Mouse (Mus musculus): ENCODE data around the gene Dtymk. TPM values are rescaled to one million over a fixed set of nuclear protein-coding genes. Genes with fewer than 3 reads are reported as not detected.
"Not testable (repeated sequence)": the region's sequence is repeated elsewhere in the genome, so short reads cannot be mapped to it uniquely, and the experiment has no call there.

The Dtymk gene
- polyA plus RNA-seq (2016; fragmentation: Nextera tagmentation; extraction: Ambion mirVana) = 271 and 294 TPM in 2 replicates

DNA sequence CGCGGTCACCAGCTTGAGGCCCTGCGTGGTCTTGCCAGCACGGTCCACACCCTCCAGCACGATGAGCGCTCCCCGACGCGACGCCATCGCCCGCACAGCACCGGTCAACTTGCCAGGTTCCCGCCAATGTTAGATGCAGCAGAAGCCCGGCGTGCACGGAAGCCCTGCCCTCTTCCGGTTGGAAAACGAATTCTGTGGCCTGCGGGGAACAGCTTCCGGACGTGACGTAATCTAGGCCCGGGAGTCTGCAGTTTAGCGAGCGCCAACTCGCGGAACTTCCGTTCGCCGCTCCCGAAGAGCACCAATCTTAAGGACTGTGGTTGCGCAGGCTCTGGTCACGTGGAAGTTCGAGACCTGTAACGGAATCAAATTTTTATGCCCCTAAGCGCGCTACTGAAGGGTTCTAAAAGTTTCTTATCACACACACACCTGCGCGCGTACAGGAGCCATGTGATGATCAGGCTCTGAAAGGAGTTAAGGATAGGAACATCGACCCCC lies at the start of gene Dtymk:
Dtymk (minus strand) TSS at position 194 of the 498 bp plus-strand sequence.
- H3K36me3 ChIP-seq = peaks cover 55% of the 10 kb centered on the region
- WGBS = under 1% methylated on average over 42 of the region's 42 CpGs

DNA sequence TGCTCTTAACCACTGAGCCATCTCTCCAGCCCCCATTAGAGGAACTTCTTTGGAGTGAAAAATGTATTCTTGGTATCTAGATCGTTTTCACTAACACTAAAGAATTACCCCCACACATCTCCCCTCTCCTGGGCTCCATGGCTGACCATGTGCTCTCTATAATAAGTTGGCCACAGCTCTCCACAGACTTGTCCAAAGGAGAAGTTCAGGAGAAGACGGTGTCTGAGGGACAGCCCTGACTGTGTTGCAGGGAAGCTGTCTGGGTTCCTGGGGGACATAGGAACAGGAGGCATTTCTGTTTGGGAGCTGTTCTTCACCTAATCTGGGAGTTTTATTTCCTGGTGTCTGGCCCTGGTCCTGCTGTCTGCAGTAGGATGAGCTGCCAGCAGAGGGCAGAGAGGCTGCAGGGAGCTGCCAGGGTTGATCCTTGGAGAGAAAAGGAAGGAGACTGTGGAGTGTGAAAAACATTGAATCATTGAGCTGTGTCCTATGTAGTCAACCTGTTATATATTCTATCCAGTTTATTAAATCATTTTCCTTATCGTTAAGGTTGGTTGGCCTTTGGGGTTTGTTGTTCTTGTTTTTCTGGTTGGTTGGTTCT lies 44.1 kb upstream of the Dtymk start:
- not testable (repeated sequence) for H3K27me3 ChIP-seq (ENCODE audit: low read depth, poor library complexity, severe bottlenecking); H3K4me1 ChIP-seq

More for the DNA sequence above, at the start of gene Dtymk:
- Histone ChIP-seq H3K4me3 (peak within 1 kb of the TSS; percentile 86), H3K27me3 (ENCODE audit: low read depth, poor library complexity, severe bottlenecking) (no peaks in the 10 kb centered on the region), H3K27ac (replicated peaks) (peak within 1 kb of the TSS; percentile 92), H3K9me3 (replicated peaks) (no peaks in the 10 kb centered on the region), H3K4me1 (peaks cover 44% of the 10 kb centered on the region)
- DNase-seq (ENCODE audit: low spot score) = peak; percentile 96

DNA sequence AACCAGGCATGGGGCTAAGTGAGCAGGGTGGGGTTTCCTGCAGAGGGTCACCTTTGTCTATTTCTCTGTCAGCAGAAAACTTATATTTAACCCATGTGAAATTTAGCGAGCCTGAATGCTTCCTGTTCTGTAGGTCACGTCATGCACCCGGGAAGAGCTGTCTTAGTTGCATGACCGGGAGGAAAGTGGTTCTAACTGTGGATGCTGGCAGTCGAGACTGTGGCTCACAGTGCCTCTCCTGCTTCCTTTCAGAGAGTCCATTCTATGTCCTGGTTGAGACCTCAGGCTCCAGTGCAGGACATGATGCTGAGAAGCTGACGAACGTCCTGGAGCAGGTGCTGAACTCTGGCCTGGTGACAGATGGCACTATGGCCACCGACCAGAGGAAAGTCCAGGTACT lies 36.8 kb upstream of the Dtymk start:
- WGBS = 89% methylated on average over 8 of the region's 8 CpGs
- H3K4me3 ChIP-seq; H3K27ac ChIP-seq (replicated peaks); H3K4me1 ChIP-seq; H3K9me3 ChIP-seq (replicated peaks); H3K27me3 ChIP-seq (ENCODE audit: low read depth, poor library complexity, severe bottlenecking); DNase-seq (ENCODE audit: low spot score): not testable (repeated sequence)
- peaks cover 35% of the 10 kb centered on the region for H3K36me3 ChIP-seq

More for the DNA sequence above, 44.1 kb upstream of the Dtymk start:
- not testable (repeated sequence) for H3K4me3 ChIP-seq; H3K27ac ChIP-seq (replicated peaks); H3K36me3 ChIP-seq; DNase-seq (ENCODE audit: low spot score); H3K9me3 ChIP-seq (replicated peaks)
- 70% methylated on average over 1 of the region's 3 CpGs for WGBS

DNA sequence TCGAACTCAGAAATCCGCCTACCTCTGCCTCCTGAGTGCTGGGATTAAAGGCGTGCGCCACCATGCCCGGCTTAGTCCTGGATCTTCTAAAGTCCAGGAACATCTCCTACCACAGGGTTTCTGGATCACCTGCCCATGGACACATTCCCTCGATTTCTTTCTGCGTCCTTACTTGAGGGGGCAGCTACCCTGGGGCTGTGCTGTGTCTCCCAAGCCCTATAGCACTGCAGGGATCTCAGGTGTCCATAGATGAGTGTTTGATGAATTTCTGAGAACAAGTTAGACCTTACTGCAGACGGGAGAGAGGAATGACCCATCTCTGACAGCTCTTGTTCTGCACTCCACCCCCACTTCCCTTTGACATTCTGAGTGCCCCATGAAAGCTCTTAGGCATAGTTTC lies 35.6 kb upstream of the Dtymk start:
- Histone ChIP-seq H3K4me1 (no peaks in the 10 kb centered on the region), H3K27me3 (ENCODE audit: low read depth, poor library complexity, severe bottlenecking) (no peaks in the 10 kb centered on the region), H3K4me3 (no peak overlapping the region), H3K27ac (replicated peaks) (no peak overlapping the region), H3K9me3 (replicated peaks) (no peaks in the 10 kb centered on the region), H3K36me3 (peaks cover 35% of the 10 kb centered on the region)
- 96% methylated on average over 8 of the region's 8 CpGs for WGBS
- no peak for DNase-seq (ENCODE audit: low spot score)

DNA sequence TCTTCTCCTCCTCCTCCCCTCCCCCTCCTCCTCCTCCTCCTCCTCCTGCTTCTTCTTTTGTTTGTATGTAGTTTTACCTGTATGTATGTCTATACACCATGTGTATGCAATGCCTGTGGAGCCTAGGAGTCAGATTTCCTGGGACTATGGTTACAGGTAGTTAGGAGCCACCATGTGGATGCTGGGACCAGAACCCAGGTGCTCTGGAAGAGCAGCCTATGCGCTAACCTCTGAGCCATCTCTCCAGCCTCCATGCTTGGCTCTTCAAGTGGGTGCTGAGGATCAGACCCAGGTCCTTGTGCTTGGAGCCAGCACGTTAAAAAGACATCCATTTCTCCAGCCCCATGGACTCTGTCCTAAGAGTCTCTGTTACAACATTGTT lies 34.8 kb upstream of the Dtymk start:
- H3K9me3 ChIP-seq (replicated peaks) = no peaks in the 10 kb centered on the region
- H3K4me3 ChIP-seq = no peak overlapping the region
- H3K27me3 ChIP-seq (ENCODE audit: low read depth, poor library complexity, severe bottlenecking) = no peaks in the 10 kb centered on the region
- peaks cover 35% of the 10 kb centered on the region for H3K36me3 ChIP-seq
- WGBS = 94% methylated on average over 2 of the region's 2 CpGs
- no peak overlapping the region for H3K27ac ChIP-seq (replicated peaks)
- DNase-seq (ENCODE audit: low spot score) = no peak
- no peaks in the 10 kb centered on the region for H3K4me1 ChIP-seq

DNA sequence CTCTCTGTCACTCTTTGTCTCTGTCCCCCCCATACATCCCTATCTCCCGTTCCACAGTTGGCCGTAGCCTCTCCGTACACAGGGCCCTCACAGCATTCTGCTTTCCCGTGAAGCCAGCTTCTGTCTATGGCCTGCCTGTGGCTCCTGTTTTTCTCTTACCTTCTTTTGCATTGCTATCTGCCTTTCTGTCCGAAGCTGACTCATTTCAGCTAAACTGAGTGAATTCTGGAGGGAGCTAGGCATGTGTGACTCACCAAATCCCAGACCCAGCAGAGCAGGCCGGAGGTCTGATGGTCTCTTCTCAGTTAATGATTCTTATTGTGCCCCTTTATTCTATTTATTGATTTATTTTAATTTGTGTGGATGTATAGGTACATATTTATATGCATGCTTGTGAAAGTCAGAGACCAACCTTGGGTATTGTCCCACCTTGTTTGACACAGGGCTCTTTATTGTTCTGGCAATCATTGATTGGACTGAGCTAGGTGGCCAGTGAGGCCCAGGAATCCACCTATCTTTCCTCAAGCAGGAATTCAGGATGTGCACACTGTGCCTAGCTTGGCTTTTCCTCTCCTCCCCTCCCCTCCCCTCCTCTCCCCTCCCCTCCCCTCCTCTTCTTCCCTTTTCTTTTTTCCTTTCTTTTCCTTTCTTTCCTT lies 34.3 kb upstream of the Dtymk start:
- no peak overlapping the region for H3K4me3 ChIP-seq
- no peak overlapping the region for H3K27ac ChIP-seq (replicated peaks)
- no peak for DNase-seq (ENCODE audit: low spot score)
- peaks cover 35% of the 10 kb centered on the region for H3K36me3 ChIP-seq
- H3K9me3 ChIP-seq (replicated peaks) = no peaks in the 10 kb centered on the region
- no peaks in the 10 kb centered on the region for H3K4me1 ChIP-seq
- 93% methylated on average over 6 of the region's 6 CpGs for WGBS
- H3K27me3 ChIP-seq (ENCODE audit: low read depth, poor library complexity, severe bottlenecking) = no peaks in the 10 kb centered on the region

DNA sequence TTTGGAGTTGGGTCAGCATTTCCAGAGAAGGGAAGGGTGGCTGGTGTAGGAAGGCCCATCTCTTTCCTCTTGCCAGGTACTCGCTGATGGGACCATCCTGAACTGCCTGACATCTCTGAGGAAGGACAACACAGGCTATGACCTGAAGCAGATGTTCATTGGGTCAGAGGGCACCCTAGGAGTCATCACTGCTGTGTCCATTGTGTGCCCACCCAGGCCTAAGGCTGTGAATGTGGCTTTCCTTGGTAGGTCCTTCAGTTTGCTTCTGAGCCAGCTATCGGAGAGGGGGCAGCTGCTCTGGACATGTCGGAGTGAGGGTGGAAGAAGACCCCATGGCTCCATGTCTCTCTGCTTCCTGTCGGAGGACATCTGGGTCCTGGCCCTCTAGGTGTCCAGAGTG lies 33.5 kb upstream of the Dtymk start:
- no peaks in the 10 kb centered on the region for H3K4me1 ChIP-seq
- peaks cover 35% of the 10 kb centered on the region for H3K36me3 ChIP-seq
- WGBS = 93% methylated on average over 4 of the region's 4 CpGs
- no peaks in the 10 kb centered on the region for H3K27me3 ChIP-seq (ENCODE audit: low read depth, poor library complexity, severe bottlenecking)
- DNase-seq (ENCODE audit: low spot score) = no peak
- H3K4me3 ChIP-seq = no peak overlapping the region
- H3K27ac ChIP-seq (replicated peaks) = no peak overlapping the region
- H3K9me3 ChIP-seq (replicated peaks) = no peaks in the 10 kb centered on the region

DNA sequence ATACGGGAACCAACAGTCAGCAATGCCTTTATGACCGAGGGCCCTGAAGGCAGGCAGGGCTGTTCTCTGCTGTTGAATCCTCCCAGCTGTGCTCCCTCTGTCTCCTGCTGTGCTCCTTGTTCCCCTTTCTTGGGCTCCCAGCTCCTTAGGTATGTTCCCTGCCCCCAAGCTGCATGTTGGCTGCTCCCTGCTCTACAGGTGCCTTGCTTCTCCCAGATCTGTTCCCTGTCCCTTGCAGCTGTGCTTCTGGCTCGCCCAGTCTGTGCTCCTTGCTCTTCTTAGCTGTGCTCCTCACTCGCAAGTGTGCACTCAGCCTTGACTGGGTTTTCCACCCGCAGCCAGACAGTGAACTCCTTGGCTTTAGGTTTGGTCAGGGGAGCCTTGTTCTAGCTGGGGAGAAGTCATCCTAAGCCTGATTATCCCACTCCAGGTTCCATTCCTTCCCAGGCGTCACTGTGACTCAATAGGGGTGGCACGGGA lies 33.0 kb upstream of the Dtymk start:
- Histone ChIP-seq H3K4me1 (no peaks in the 10 kb centered on the region), H3K27ac (replicated peaks) (no peak overlapping the region), H3K9me3 (replicated peaks) (no peaks in the 10 kb centered on the region), H3K4me3 (no peak overlapping the region), H3K27me3 (ENCODE audit: low read depth, poor library complexity, severe bottlenecking) (no peaks in the 10 kb centered on the region), H3K36me3 (peaks cover 37% of the 10 kb centered on the region)
- DNase-seq (ENCODE audit: low spot score) = no peak
- 83% methylated on average over 7 of the region's 7 CpGs for WGBS

DNA sequence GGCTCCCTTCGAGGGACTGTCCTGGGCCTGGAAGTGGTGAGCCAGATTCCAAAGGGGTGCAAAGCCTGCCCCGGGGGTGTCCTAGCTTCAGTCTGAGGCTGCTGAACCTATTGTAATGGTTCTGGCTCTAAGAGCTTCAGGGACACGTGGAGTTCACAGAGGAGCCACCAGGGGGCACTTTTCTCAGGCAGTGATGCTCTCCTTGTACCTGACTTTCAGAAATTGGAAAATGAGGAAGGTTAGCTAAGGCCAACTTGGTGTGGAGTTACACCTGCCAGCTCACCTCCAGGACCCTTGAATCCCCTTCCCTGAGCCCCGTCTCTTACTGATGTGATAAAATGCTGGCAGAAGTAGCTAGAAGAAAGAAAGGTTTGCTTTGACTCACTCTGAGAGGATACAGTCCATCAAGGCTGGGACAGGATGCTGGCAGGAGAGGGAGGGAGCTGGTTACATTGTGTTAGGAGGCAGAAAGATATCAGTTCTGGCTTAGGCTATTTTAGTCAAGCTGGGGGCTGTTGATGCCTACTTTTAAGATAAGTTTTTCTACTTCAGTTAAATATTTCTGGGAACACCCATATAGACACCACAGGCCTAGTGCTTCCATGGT lies 31.1 kb upstream of the Dtymk start:
- 65% methylated on average over 4 of the region's 4 CpGs for WGBS
- not testable (repeated sequence) for DNase-seq (ENCODE audit: low spot score)

DNA sequence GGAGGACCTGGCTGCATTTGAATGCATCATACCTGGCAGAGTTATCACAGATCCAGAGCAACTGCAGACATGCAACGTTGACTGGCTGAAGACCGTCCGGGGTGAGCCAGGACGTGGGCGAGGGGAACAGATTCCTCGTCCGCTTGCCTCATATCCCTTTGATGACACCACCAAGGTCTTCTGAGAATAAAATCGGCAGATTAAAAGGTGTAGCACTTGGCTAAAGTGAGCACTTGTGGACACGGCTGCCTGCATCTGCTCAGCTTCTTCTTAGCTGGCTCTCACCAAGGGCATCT lies 24.8 kb upstream of the Dtymk start:
- H3K27me3 ChIP-seq (ENCODE audit: low read depth, poor library complexity, severe bottlenecking) = no peaks in the 10 kb centered on the region
- H3K4me1 ChIP-seq = peaks cover 20% of the 10 kb centered on the region
- no peaks in the 10 kb centered on the region for H3K9me3 ChIP-seq (replicated peaks)
- H3K4me3 ChIP-seq = peak overlapping the region; percentile 68
- DNase-seq (ENCODE audit: low spot score) = no peak
- H3K27ac ChIP-seq (replicated peaks) = peak overlapping the region; percentile 89
- WGBS = 96% methylated on average over 9 of the region's 9 CpGs
- H3K36me3 ChIP-seq = peaks cover 7% of the 10 kb centered on the region

More for the DNA sequence above, 31.1 kb upstream of the Dtymk start:
- H3K27ac ChIP-seq (replicated peaks); H3K9me3 ChIP-seq (replicated peaks); H3K4me1 ChIP-seq; H3K4me3 ChIP-seq; H3K27me3 ChIP-seq (ENCODE audit: low read depth, poor library complexity, severe bottlenecking): not testable (repeated sequence)
- peaks cover 34% of the 10 kb centered on the region for H3K36me3 ChIP-seq

DNA sequence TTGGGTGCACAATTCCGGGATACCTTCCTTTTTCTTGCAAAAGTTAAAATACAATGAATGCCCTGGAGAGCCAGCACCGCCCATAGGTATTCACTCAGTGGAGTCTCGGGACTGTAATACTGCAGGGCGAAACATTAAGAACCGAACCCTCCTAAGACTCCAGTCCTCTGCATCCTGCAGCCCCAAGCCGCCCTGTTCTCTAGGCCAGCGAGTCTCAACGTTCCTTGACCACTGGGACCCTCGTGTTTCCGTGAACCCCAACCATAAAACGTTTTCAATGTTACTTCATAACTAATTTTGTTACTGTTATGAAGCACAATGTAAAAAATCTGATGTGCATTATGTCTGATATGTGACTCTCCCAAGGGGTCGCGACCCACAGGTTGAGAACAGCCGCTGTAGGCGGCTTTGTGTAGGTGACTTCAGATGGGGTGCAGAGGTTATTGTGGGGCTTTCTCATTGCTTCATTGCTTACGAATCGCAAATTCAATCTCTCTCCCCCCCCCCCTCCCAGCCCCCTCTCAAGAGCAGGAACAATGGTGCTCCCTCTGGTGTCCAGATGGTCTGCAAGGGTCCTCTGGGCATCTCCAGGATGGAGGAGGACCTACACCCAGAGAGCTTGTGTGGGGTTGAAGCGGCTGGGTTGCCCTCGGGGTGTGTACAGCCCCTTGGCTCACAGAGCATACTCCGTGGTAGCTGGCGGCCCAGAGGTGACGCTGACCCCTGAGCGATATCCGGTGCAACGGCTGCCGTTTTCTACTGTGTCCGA lies 24.2 kb upstream of the Dtymk start:
- peak; percentile 31 for DNase-seq (ENCODE audit: low spot score)
- WGBS = 47% methylated on average over 27 of the region's 27 CpGs
- peak overlapping the region; percentile 68 for H3K4me3 ChIP-seq
- no peaks in the 10 kb centered on the region for H3K27me3 ChIP-seq (ENCODE audit: low read depth, poor library complexity, severe bottlenecking)
- H3K9me3 ChIP-seq (replicated peaks) = no peaks in the 10 kb centered on the region
- H3K4me1 ChIP-seq = peaks cover 20% of the 10 kb centered on the region
- peaks cover 12% of the 10 kb centered on the region for H3K36me3 ChIP-seq
- peak overlapping the region; percentile 89 for H3K27ac ChIP-seq (replicated peaks)

DNA sequence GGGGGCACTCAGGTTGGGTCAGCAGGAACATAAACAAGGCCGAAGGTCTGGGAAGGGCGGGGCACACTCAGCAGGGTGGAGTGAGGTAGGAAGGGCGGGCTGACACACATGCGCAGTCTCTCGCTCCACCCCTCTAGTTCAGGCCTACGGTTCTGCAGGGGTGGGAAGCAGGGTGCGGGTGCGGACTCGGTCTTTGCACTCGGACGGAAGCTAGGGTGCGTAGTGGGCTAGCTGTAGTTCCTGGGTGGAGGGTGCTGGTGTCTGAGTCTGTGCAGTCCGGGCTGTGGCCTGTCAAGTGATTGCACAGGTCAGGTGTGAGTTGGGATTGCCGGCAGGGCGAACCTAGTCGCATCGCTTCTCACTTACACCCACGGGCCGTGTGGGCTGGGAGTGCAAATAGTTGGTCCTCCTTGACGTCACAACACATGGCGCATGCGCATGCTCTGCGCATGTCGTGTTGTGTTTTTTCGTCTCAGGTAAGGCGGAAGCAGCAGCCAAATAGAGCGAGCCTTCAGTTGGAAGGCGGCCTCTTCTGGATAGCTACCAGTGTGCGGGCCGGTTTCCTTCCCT lies 23.5 kb upstream of the Dtymk start:
- Histone ChIP-seq H3K4me3 (peak overlapping the region; percentile 68), H3K27ac (replicated peaks) (peak overlapping the region; percentile 89), H3K9me3 (replicated peaks) (no peaks in the 10 kb centered on the region), H3K27me3 (ENCODE audit: low read depth, poor library complexity, severe bottlenecking) (no peaks in the 10 kb centered on the region), H3K4me1 (peaks cover 20% of the 10 kb centered on the region), H3K36me3 (peaks cover 20% of the 10 kb centered on the region)
- DNase-seq (ENCODE audit: low spot score) = peak; percentile 89
- WGBS = under 1% methylated on average over 30 of the region's 30 CpGs

Measured in midbrain, embryonic 10.5 days (tissue).